ENCODE assay signal across 17 mouse cellular contexts in the genomic region with DNA sequence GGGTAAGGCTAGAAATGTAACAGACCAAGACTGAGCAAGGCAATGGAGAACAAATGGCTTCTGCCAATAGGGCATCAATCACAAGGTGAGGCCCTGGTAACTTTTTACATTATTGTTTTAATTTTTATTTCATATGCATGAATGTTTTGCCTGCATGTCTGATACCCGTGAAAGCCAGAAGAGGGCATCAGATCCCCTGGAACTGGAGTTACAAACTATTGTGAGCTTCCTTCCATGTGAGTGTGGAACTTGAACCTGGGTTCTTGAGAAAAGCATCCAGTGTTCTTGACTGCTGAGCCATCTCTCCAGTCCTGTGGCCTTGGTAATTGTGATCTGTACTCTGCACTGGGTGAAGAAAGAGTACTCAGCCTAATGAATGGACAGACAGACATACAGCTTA.
DNase-seq lines count a peak whose midpoint lies in the region; ATAC-seq and TF ChIP-seq lines count a peak whose summit lies in the region.
"Had no signal": no experiment of that assay in that cellular context is flagged by ENCODE, and none has a peak within 500 bp of the region (broad histone marks: within the 10 kb centered on the region; RNA-seq: fewer than 3 reads in every experiment).

No protein-coding gene starts in this region.

- H3K4me1 ChIP-seq in forebrain, embryonic 14.5 days (ENCODE audit: control insufficient read depth, insufficient read depth, low read length): no peaks in the 10 kb centered on the region
- peaks cover 11% of the 10 kb centered on the region for H3K4me1 ChIP-seq in forebrain, embryonic 15.5 days
- H3K4me1 ChIP-seq: heart, embryonic 13.5 days; hindbrain, embryonic 12.5 days had no signal

- H3K36me3 ChIP-seq in forebrain, embryonic 14.5 days (ENCODE audit: control insufficient read depth, insufficient read depth, low read length): no peaks in the 10 kb centered on the region
- H3K36me3 ChIP-seq in forebrain, embryonic 15.5 days: no peaks in the 10 kb centered on the region
- H3K36me3 ChIP-seq: heart, embryonic 13.5 days; hindbrain, embryonic 12.5 days had no signal

- ATAC-seq in forebrain, embryonic 14.5 days: no peak
- ATAC-seq in forebrain, embryonic 15.5 days (replicated peaks): no peak
- ATAC-seq in CD4-positive, CD25-positive, alpha-beta regulatory T cell, adult 4 months: no peak

- intact Hi-C loops in left cerebral cortex, adult 2 months (cut with DNase I): loop anchor here (5.0 to 10.0 kb wide), 2 partner anchors 186 to 249 kb away; no protein-coding TSS in a partner anchor
- intact Hi-C loops in left cerebral cortex, postnatal 36 days (cut with DNase I): loop anchor here (2.0 to 10.0 kb wide), 5 partner anchors 126 to 539 kb away; no protein-coding TSS in a partner anchor

- no peaks in the 10 kb centered on the region for H3K9me3 ChIP-seq in forebrain, embryonic 14.5 days (replicated peaks; ENCODE audit: control insufficient read depth, low read length)
- H3K9me3 ChIP-seq in forebrain, embryonic 15.5 days: no peaks in the 10 kb centered on the region
- H3K9me3 ChIP-seq: forebrain, embryonic 13.5 days; heart, embryonic 13.5 days; hindbrain, embryonic 12.5 days had no signal

- H3K27me3 ChIP-seq in forebrain, embryonic 14.5 days (replicated peaks; ENCODE audit: control insufficient read depth, insufficient read depth, low read length): no peaks in the 10 kb centered on the region
- H3K27me3 ChIP-seq in forebrain, embryonic 15.5 days: no peaks in the 10 kb centered on the region
- H3K27me3 ChIP-seq: forebrain, embryonic 13.5 days; heart, embryonic 13.5 days; hindbrain, embryonic 12.5 days had no signal

- TF ChIP-seq CTCF in left cerebral cortex, adult 2 months (IDR thresholded peaks at IDR 0.05): peak; percentile 59

- H3K4me2 ChIP-seq in forebrain, embryonic 14.5 days (ENCODE audit: low read length): no peak overlapping the region
- no peak overlapping the region for H3K4me2 ChIP-seq in forebrain, embryonic 15.5 days (replicated peaks)
- H3K4me2 ChIP-seq: forebrain, embryonic 13.5 days; heart, embryonic 13.5 days; hindbrain, embryonic 12.5 days; liver, embryonic 11.5 days; midbrain, embryonic 11.5 days had no signal

- no peak overlapping the region for H3K4me3 ChIP-seq in forebrain, embryonic 14.5 days (ENCODE audit: low read depth, low read length)
- H3K4me3 ChIP-seq in forebrain, embryonic 15.5 days: no peak overlapping the region
- H3K4me3 ChIP-seq in left cerebral cortex, adult 2 months: no peak overlapping the region
- H3K4me3 ChIP-seq: forebrain, embryonic 13.5 days; heart, embryonic 13.5 days; hindbrain, embryonic 12.5 days had no signal

- no peak overlapping the region for H3K27ac ChIP-seq in forebrain, embryonic 14.5 days (ENCODE audit: low read depth, low read length)
- H3K27ac ChIP-seq in forebrain, embryonic 15.5 days (replicated peaks): no peak overlapping the region
- H3K27ac ChIP-seq in left cerebral cortex, adult 2 months: no peak overlapping the region
- H3K27ac ChIP-seq: forebrain, embryonic 13.5 days; heart, embryonic 13.5 days; hindbrain, embryonic 12.5 days had no signal

- WGBS in forebrain, embryonic 14.5 days: 36% methylated on average over 1 of the region's 1 CpGs
- 50% methylated on average over 1 of the region's 1 CpGs for WGBS in forebrain, embryonic 15.5 days

- no peak overlapping the region for H3K9ac ChIP-seq in forebrain, embryonic 14.5 days (ENCODE audit: low read length)
- no peak overlapping the region for H3K9ac ChIP-seq in forebrain, embryonic 15.5 days (replicated peaks)
- H3K9ac ChIP-seq: heart, embryonic 13.5 days; hindbrain, embryonic 12.5 days had no signal

- DNase-seq in adrenal gland, adult (ENCODE audit: inconsistent age in 2 of 2, low spot score in 1 of 2): peak; percentile 18 to 64
- DNase-seq in adrenal gland, postnatal 25 days: no peak
- DNase-seq in forebrain, embryonic 14.5 days (ENCODE audit: low spot score): peak; percentile 25
- peak in 1 of 2 experiments; percentile 23 for DNase-seq in left cerebral cortex, adult 2 months (ENCODE audit: extremely low spot score in 1 of 2, low spot score in 2 of 2)
- DNase-seq in left cerebral cortex, postnatal 36 days (ENCODE audit: low spot score in 2 of 2): no peak
- DNase-seq in NIH3T3 (ENCODE audit: low read depth): peak; percentile 4
- DNase-seq: gastrocnemius, postnatal 10 days; kidney, adult 9 months; lung, postnatal 10 days; thymus, postnatal 36 days had no signal

Comparison
In these comparisons a context has a peak if more than half of its experiments do, and no peak if none do; other contexts are left out.
1. DNase-seq: peak in adrenal gland, adult (2 of 2), forebrain, embryonic 14.5 days (single experiment) and NIH3T3 (single experiment); none in adrenal gland, postnatal 25 days (single experiment) and left cerebral cortex, postnatal 36 days (0 of 2).